Mouse (Mus musculus) NIH3T3 (cell line): Measurements from ENCODE around the gene Parva.
A peak's percentile ranks its signal among the peaks of the same experiment; 100 is the strongest.

ENCODE experiments used
- DNase-seq: peaks from one replicate; pipeline ENCODE4 v3.0.0-alpha.2; 2012; ENCODE audit warnings: low read depth

Gene Parva

GRCm38 (mm10) chr7:112514636-112515193 lies 87.4 kb downstream of the Parva start:
- no peak for DNase-seq

- DNase-seq, result no peak
These were observed 98.2 kb downstream of the Parva start for GRCm38 (mm10) chr7:112525465-112525864.

GRCm38 (mm10) chr7:112526226-112526625 lies 98.9 kb downstream of the Parva start:
- DNase-seq, result no peak

GRCm38 (mm10) chr7:112527230-112527629 lies 99.9 kb downstream of the Parva start:
- DNase-seq, result no peak

DNA sequence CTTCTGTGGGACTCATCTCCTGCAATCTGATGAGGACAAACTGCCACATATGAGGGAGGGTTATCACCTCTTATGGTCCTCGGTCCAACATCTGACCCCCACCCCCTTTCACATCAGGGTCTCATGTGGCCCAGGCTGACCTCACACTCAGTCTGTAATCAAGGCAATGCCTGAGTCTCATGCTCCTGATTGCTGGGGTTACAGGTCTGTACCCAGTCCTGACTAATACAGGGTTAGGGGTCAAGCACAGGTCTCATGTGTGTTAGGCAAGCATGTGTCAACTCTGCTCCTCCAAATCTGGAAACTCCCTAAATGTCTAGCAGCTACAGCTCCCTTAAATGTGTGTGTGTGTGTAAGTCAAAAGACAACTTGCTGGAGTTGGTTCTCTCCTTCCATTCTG lies 100.8 kb downstream of the Parva start:
- peak; percentile 9 for DNase-seq

DNA sequence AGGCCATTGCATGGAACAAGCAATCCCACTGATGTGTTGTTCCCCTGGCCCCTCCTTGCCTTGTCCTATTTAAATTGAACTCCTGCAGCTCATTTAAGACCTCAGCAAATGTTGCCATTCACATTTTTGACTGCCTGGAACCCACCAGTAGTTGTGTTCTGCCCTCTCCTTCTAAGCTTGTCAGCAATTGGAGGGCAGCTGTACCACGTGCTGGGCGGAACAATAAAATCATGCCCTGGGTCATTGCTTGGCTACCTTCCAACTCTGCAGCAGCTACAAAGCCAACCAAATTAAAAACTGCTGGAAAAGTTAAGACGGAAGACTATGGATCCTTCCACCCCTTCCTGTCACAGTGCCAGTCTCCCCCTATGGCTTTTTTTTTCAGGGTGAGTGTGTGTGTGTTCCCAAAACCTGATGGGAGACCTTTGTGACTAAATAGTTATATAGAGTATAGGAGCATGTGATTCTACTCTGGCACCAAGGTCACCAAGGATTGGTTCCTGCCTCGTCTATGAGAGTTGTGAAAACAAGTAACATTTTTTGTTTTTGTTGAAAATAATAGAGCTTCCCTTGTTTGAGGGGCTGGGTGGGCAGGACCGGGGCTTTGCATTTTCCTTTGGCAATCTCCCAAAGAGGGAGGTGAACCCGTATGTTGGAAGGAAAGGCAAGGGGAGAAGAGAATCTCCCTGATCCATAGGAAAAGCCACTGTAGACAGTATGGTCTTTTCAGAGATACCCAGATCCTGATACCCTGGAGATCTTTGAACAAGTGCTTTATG lies 101.5 kb downstream of the Parva start:
- peak; percentile 60 for DNase-seq

- no peak for DNase-seq
These were observed 103.6 kb downstream of the Parva start for GRCm38 (mm10) chr7:112530924-112531323.

DNA sequence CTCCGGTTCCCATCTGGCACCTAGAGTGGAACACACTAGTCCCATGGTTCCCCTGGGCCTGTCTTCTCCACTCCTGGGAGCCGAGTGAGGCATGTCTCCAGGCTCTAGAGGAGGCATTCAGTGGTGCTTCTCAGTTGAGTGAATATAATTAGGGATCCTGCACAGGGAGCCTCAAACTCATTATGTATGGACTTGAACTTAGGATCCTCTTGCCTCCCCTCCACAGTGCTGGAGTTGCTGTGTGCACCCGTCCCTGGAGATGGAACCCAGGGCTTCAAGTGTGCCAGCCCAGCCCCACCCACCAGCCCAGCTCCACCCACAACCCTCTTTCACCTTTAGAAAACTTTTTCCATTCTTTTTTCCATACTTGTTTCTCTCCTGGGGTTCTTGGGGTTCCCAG lies 106.8 kb downstream of the Parva start:
- peak; percentile 31 for DNase-seq

DNA sequence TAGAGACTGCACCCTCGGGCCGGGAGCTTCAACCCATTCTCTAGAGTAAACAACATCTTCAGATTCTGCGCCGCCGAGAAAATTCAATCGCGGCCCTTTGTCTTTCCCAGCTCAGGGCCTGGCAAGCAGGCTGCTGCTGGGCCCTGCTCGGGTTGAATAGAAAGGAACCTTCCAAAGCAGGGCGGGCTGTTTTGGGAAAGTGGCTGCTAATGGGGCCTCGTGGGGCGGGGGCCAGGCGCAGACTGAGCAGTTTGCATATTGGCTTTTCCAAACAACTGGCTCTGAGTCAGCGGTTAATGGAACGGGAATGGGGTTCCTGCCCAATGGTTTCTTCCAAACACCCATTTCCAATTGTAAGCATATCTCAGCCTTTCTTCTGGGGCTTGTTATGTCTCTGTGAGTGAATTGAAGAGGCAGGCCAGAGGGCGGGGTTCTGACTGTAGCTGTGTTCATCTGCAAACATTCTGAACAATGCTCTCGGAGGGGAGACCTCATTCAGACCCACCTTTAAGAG lies 108.2 kb downstream of the Parva start:
- peak; percentile 96 for DNase-seq

- DNase-seq, result no peak
These were observed 121.8 kb downstream of the Parva start for GRCm38 (mm10) chr7:112549136-112549535.

- DNase-seq, result no peak
These were observed 134.2 kb downstream of the Parva start for GRCm38 (mm10) chr7:112561504-112561903.

GRCm38 (mm10) chr7:112567004-112567403 lies 139.7 kb downstream of the Parva start:
- DNase-seq, result no peak

- no peak for DNase-seq
These were observed 141.7 kb downstream of the Parva start for GRCm38 (mm10) chr7:112568961-112569360.

- peak; percentile 65 for DNase-seq
These were observed 154.3 kb downstream of the Parva start for GRCm38 (mm10) chr7:112581621-112582020.

- peak; percentile 87 for DNase-seq
These were observed 155.6 kb downstream of the Parva start for GRCm38 (mm10) chr7:112582882-112583405.

DNA sequence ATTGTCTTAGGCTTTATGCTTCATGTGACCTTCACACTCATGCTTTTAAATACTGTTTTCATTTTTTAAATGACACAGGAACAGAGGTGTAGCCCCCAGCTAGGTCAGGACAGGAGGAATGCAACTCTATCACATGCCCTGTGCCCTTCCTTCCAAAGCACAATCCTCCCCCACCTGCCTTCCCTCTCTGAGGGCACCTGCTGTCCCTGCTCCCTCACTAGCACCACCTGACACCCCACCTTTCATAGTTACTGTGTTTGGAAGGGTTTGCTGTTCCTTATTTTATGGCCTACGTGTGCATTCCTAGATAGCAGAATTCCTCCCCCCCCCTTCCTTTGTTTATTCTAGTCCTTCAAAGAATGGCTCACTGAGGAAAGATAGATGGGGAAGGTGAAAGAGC lies 160.1 kb downstream of the Parva start:
- no peak for DNase-seq

DNA sequence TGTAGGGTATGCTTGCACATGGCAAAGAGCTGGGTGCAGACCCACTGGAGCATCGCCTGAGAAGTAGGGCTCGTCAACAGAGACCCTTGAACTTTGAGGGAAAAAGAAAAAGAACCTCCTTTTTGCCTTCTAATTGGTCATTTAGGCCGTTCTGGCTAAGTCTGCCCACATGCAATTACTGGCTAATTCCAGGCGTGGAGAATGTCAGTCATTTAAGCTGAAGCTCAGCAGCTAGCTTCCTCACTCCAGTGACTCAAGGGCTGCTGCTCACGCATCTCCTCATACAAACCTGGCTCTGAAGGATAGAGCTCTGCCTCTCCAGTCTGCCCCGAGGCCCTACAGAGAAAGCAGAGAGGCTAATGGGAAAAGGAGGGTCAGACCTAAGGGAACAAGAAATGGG lies 162.2 kb downstream of the Parva start:
- no peak for DNase-seq

DNA sequence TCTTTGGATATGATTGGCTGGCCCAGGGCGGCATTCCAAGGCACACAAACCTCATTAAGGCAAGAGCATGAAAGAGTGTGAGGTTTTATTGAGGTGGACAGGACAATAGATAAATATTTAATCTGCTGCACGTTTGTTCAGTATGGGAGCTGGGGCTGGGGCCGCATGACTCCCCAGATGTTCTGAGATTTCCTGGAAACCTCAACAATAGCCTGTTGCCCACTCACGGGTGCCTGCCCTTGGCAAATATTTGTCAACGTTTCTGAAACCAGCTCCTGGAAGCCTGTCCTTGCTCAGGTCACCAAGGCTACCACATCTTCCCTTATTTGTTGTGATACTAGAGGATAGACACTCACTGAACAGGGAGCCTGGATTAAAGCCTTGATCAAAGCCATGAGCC lies 166.3 kb downstream of the Parva start:
- DNase-seq, result no peak

DNA sequence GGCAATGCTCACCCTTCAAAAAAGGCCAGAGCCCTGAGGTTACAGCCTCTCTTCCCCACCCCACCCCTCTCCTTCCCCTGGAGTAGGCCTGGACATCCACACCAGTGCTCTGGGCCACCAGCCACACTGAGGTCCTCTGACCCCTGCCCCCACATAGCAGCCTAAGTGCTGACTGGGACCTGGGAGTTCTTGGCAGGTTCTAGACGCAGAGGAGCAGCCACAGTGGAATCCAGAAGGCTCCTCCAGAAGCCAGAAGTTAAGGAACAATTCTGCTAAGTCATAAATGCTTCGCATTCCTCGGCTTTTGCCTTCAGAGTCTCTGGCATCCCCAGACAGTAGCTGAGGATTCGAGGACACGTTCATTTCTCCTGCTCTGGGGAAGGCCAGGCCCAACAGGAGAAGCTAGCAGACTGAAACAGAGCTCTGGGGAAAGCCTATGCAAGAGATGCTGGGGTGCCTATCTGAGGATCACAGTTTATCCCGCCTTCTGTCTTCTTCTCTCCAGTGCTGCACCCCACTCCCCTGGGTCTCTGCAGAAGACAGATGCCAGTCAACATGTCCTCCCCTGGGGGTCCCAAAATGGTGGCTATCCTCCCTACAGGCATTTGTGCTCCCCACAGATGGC lies 168.0 kb downstream of the Parva start:
- peak; percentile 22 for DNase-seq

DNA sequence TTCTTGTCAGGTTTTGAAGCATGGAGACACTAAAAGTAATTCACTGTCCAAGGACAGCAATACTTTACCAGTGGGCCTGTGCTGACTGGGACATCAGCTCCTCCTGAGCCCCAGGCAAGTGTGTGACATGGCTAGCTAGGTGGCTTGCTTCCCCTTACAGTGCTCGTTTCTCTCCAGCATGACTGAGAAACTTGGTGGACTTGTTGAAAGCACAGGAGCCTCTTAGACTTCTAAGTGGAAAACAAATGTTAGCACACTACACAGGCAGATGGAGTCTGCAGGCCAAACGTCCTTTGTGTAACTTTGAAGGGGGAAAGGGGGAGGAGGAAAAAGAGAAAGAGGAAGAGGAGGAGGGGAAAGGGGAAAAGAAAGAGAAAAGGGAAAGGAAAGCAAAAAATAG lies 172.3 kb downstream of the Parva start:
- DNase-seq, result no peak

DNA sequence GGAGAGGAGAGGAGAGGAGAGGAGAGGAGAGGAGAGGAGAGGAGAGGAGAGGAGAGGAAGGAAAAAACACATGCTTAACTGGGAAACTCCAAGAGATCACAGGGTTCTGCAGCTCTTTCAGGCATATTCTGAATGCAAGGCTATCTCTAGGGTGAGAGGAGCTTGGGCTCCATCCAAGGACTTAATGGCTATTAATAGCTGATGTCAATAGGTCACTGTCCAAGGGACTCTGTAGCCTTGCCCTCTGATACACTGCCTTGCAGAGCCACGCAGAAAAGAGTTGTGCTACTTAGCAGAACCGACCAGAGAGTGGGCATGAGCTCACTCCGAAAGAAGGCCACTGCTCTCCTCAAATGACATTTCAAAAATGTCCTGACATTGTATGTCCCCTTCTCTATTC lies 172.9 kb downstream of the Parva start:
- no peak for DNase-seq

GRCm38 (mm10) chr7:112602966-112603365 lies 175.7 kb downstream of the Parva start:
- no peak for DNase-seq
